Mouse (Mus musculus): ENCODE measurements around the gene Kdelr2. TPM values are rescaled to one million over a fixed set of nuclear protein-coding genes. Genes with fewer than 3 reads are reported as not detected.

Gene Kdelr2
- polyA plus RNA-seq, 1 experiment from 2014 or later: 123 TPM

GRCm38 (mm10) chr5:143367931-143368330 lies 35.7 kb upstream of the Kdelr2 start:
- Histone ChIP-seq H3K27me3 (ENCODE audit: control insufficient read depth, insufficient read depth, low read depth, low read length) (peaks cover 42% of the 10 kb centered on the region), H3K9ac (ENCODE audit: low read depth, low read length) (no peak overlapping the region), H3K4me2 (ENCODE audit: low read length) (no peak overlapping the region), H3K4me1 (ENCODE audit: control insufficient read depth, insufficient read depth, low read length) (peaks cover 20% of the 10 kb centered on the region), H3K36me3 (ENCODE audit: control insufficient read depth, insufficient read depth, low read length) (no peaks in the 10 kb centered on the region), H3K4me3 (ENCODE audit: low read depth, low read length) (no peak overlapping the region), H3K9me3 (replicated peaks; ENCODE audit: control insufficient read depth, low read length, poor library complexity, severe bottlenecking) (no peaks in the 10 kb centered on the region), H3K27ac (ENCODE audit: low read length) (no peak overlapping the region)
- no peak for ATAC-seq
- 80% methylated on average over 3 of the region's 3 CpGs for WGBS

GRCm38 (mm10) chr5:143369611-143370255 lies 33.9 kb upstream of the Kdelr2 start:
- Histone ChIP-seq H3K4me3 (ENCODE audit: low read depth, low read length) (peak overlapping the region; percentile 29), H3K36me3 (ENCODE audit: control insufficient read depth, insufficient read depth, low read length) (no peaks in the 10 kb centered on the region), H3K9ac (ENCODE audit: low read depth, low read length) (peak overlapping the region; percentile 49), H3K27ac (ENCODE audit: low read length) (no peak overlapping the region), H3K4me2 (ENCODE audit: low read length) (peak overlapping the region; percentile 53), H3K4me1 (ENCODE audit: control insufficient read depth, insufficient read depth, low read length) (peaks cover 9% of the 10 kb centered on the region), H3K9me3 (replicated peaks; ENCODE audit: control insufficient read depth, low read length, poor library complexity, severe bottlenecking) (no peaks in the 10 kb centered on the region), H3K27me3 (ENCODE audit: control insufficient read depth, insufficient read depth, low read depth, low read length) (peaks cover 56% of the 10 kb centered on the region)
- 2% methylated on average over 35 of the region's 36 CpGs for WGBS
- no peak for ATAC-seq

- peaks cover 61% of the 10 kb centered on the region for H3K27me3 ChIP-seq (ENCODE audit: control insufficient read depth, insufficient read depth, low read depth, low read length)
- H3K9me3 ChIP-seq (replicated peaks; ENCODE audit: control insufficient read depth, low read length, poor library complexity, severe bottlenecking): no peaks in the 10 kb centered on the region
- peak overlapping the region; percentile 29; the same call in 1 of the 2 replicates for H3K4me3 ChIP-seq (ENCODE audit: low read depth, low read length)
- peak overlapping the region; percentile 53 for H3K4me2 ChIP-seq (ENCODE audit: low read length)
- ATAC-seq: no peak
- H3K27ac ChIP-seq (ENCODE audit: low read length): no peak overlapping the region
- H3K4me1 ChIP-seq (ENCODE audit: control insufficient read depth, insufficient read depth, low read length): peaks cover 9% of the 10 kb centered on the region
- H3K9ac ChIP-seq (ENCODE audit: low read depth, low read length): no peak overlapping the region
- no peaks in the 10 kb centered on the region for H3K36me3 ChIP-seq (ENCODE audit: control insufficient read depth, insufficient read depth, low read length)
- 24% methylated on average over 17 of the region's 17 CpGs for WGBS
Measured at GRCm38 (mm10) chr5:143370416-143371145, 33.1 kb upstream of the Kdelr2 start.

GRCm38 (mm10) chr5:143371146-143371510 lies 32.5 kb upstream of the Kdelr2 start:
- no peak overlapping the region for H3K4me2 ChIP-seq (ENCODE audit: low read length)
- no peak overlapping the region for H3K4me3 ChIP-seq (ENCODE audit: low read depth, low read length)
- H3K27ac ChIP-seq (ENCODE audit: low read length): no peak overlapping the region
- H3K36me3 ChIP-seq (ENCODE audit: control insufficient read depth, insufficient read depth, low read length): no peaks in the 10 kb centered on the region
- H3K9me3 ChIP-seq (replicated peaks; ENCODE audit: control insufficient read depth, low read length, poor library complexity, severe bottlenecking): no peaks in the 10 kb centered on the region
- no peak overlapping the region for H3K9ac ChIP-seq (ENCODE audit: low read depth, low read length)
- ATAC-seq: no peak
- peaks cover 61% of the 10 kb centered on the region for H3K27me3 ChIP-seq (ENCODE audit: control insufficient read depth, insufficient read depth, low read depth, low read length)
- WGBS: 50% methylated on average over 4 of the region's 4 CpGs
- peaks cover 9% of the 10 kb centered on the region for H3K4me1 ChIP-seq (ENCODE audit: control insufficient read depth, insufficient read depth, low read length)

- Histone ChIP-seq H3K9ac (ENCODE audit: low read depth, low read length) (peak overlapping the region; percentile 58), H3K27me3 (ENCODE audit: control insufficient read depth, insufficient read depth, low read depth, low read length) (peaks cover 61% of the 10 kb centered on the region), H3K4me3 (ENCODE audit: low read depth, low read length) (peak overlapping the region; percentile 39), H3K9me3 (replicated peaks; ENCODE audit: control insufficient read depth, low read length, poor library complexity, severe bottlenecking) (no peaks in the 10 kb centered on the region), H3K4me2 (ENCODE audit: low read length) (peak overlapping the region; percentile 69), H3K27ac (ENCODE audit: low read length) (no peak overlapping the region), H3K36me3 (ENCODE audit: control insufficient read depth, insufficient read depth, low read length) (no peaks in the 10 kb centered on the region), H3K4me1 (ENCODE audit: control insufficient read depth, insufficient read depth, low read length) (peaks cover 9% of the 10 kb centered on the region)
- 1% methylated on average over 35 of the region's 35 CpGs for WGBS
- no peak for ATAC-seq
Measured at GRCm38 (mm10) chr5:143372818-143373217, 30.8 kb upstream of the Kdelr2 start.

GRCm38 (mm10) chr5:143375242-143375641 lies 28.4 kb upstream of the Kdelr2 start:
- WGBS: 7% methylated on average over 21 of the region's 21 CpGs

GRCm38 (mm10) chr5:143376156-143376555 lies 27.5 kb upstream of the Kdelr2 start:
- peaks cover 4% of the 10 kb centered on the region; the same call in 1 of the 2 replicates for H3K4me1 ChIP-seq (ENCODE audit: control insufficient read depth, insufficient read depth, low read length)
- no peak overlapping the region for H3K4me3 ChIP-seq (ENCODE audit: low read depth, low read length)
- H3K27ac ChIP-seq (ENCODE audit: low read length): no peak overlapping the region
- no peaks in the 10 kb centered on the region for H3K9me3 ChIP-seq (replicated peaks; ENCODE audit: control insufficient read depth, low read length, poor library complexity, severe bottlenecking)
- peaks cover 36% of the 10 kb centered on the region for H3K27me3 ChIP-seq (ENCODE audit: control insufficient read depth, insufficient read depth, low read depth, low read length)
- WGBS: 84% methylated on average over 4 of the region's 4 CpGs
- no peak overlapping the region for H3K4me2 ChIP-seq (ENCODE audit: low read length)
- H3K9ac ChIP-seq (ENCODE audit: low read depth, low read length): no peak overlapping the region
- no peak for ATAC-seq
- H3K36me3 ChIP-seq (ENCODE audit: control insufficient read depth, insufficient read depth, low read length): no peaks in the 10 kb centered on the region

More at GRCm38 (mm10) chr5:143375242-143375641, 28.4 kb upstream of the Kdelr2 start:
- Histone ChIP-seq H3K4me2 (ENCODE audit: low read length) (peak overlapping the region; percentile 42), H3K9me3 (replicated peaks; ENCODE audit: control insufficient read depth, low read length, poor library complexity, severe bottlenecking) (no peaks in the 10 kb centered on the region), H3K4me3 (ENCODE audit: low read depth, low read length) (peak overlapping the region; percentile 32), H3K27ac (ENCODE audit: low read length) (no peak overlapping the region), H3K36me3 (ENCODE audit: control insufficient read depth, insufficient read depth, low read length) (no peaks in the 10 kb centered on the region), H3K27me3 (ENCODE audit: control insufficient read depth, insufficient read depth, low read depth, low read length) (peaks cover 45% of the 10 kb centered on the region), H3K9ac (ENCODE audit: low read depth, low read length) (peak overlapping the region; percentile 31; the same call in 1 of the 2 replicates), H3K4me1 (ENCODE audit: control insufficient read depth, insufficient read depth, low read length) (peaks cover 4% of the 10 kb centered on the region)
- ATAC-seq: no peak

GRCm38 (mm10) chr5:143386797-143387621 lies 16.6 kb upstream of the Kdelr2 start:
- peak; percentile 36; the same call in 1 of the 2 replicates for ATAC-seq

More at GRCm38 (mm10) chr5:143386797-143387621, 16.6 kb upstream of the Kdelr2 start:
- Histone ChIP-seq H3K4me1 (ENCODE audit: control insufficient read depth, insufficient read depth, low read length) (peaks cover 4% of the 10 kb centered on the region; the same call in 1 of the 2 replicates), H3K27me3 (ENCODE audit: control insufficient read depth, insufficient read depth, low read depth, low read length) (peaks cover 23% of the 10 kb centered on the region), H3K27ac (ENCODE audit: low read length) (no peak overlapping the region), H3K4me2 (ENCODE audit: low read length) (peak overlapping the region; percentile 82), H3K9ac (ENCODE audit: low read depth, low read length) (peak overlapping the region; percentile 56), H3K9me3 (replicated peaks; ENCODE audit: control insufficient read depth, low read length, poor library complexity, severe bottlenecking) (no peaks in the 10 kb centered on the region), H3K4me3 (ENCODE audit: low read depth, low read length) (peak overlapping the region; percentile 41), H3K36me3 (ENCODE audit: control insufficient read depth, insufficient read depth, low read length) (no peaks in the 10 kb centered on the region)
- WGBS: 10% methylated on average over 39 of the region's 39 CpGs

Measured in midbrain, embryonic 16.5 days (tissue).